Mouse (Mus musculus) hindlimb bud, embryonic 11.5 days (tissue): ENCODE results near the gene Jam2.

ENCODE experiments used
- DNase-seq: peaks from one replicate; pipeline ENCODE4 v3.0.0-alpha.2; 2012; ENCODE audit warnings: low read depth, low spot score; ENCODE audit errors: extremely low spot score

Gene Jam2

GRCm38 (mm10) chr16:84774003-84774703 is at the start of gene Jam2:
TSS of gene Jam2 (plus strand) at chr16:84774123.
- no peak for DNase-seq

- no peak for DNase-seq
Measured at GRCm38 (mm10) chr16:84734806-84735165, 39.1 kb upstream of the Jam2 start.

DNA sequence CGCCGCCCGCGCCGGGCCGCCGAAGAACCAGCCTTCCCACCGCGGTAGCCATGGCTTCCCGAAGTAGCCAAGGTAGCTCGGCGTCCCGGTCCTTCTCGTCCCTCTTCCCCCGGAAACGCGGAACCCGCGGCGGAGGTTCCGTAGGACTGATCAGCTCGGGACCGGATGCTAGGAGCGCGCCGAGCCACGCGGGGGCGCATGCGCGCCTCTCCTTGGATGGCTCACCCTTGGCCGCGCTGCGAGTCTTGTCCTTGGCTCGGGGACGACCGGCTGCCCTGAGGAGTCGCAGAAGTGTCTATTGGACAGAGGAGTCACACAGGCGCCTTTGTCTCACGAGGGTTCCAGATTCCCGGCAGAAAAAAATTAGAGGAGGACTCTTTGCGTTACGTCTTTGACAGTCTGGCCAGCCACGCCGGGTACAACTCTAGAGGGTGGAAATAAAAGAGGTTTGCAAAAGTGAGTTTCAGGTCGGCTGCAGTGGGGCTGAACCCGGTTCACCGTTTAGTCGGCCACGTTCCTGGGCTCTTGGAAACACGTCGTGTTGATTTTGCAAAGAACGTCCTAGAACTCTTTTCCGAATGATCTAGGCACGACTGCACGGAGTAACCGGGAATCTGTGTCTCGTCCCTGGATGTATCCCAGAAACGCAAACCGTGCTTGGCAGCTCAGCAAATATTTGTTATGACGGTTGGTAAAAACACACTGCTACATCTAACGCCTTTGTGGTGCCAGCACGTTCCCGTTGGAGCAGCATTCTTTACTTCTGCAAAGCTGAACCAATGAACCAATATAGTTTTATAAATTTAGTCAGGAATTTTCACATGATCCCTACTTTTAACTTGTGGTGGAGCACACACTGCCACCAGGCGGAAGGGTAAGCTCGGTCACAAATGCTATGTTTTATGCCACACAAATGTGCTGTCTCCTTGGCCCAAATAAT is 38.5 kb upstream of the Jam2 start, which contains the start of gene Mrpl39:
TSS of gene Mrpl39 (minus strand) at position 577 of the 940 bp plus-strand sequence.
- DNase-seq: peak; percentile 83

GRCm38 (mm10) chr16:84737358-84737757 is 36.6 kb upstream of the Jam2 start:
- no peak for DNase-seq

DNA sequence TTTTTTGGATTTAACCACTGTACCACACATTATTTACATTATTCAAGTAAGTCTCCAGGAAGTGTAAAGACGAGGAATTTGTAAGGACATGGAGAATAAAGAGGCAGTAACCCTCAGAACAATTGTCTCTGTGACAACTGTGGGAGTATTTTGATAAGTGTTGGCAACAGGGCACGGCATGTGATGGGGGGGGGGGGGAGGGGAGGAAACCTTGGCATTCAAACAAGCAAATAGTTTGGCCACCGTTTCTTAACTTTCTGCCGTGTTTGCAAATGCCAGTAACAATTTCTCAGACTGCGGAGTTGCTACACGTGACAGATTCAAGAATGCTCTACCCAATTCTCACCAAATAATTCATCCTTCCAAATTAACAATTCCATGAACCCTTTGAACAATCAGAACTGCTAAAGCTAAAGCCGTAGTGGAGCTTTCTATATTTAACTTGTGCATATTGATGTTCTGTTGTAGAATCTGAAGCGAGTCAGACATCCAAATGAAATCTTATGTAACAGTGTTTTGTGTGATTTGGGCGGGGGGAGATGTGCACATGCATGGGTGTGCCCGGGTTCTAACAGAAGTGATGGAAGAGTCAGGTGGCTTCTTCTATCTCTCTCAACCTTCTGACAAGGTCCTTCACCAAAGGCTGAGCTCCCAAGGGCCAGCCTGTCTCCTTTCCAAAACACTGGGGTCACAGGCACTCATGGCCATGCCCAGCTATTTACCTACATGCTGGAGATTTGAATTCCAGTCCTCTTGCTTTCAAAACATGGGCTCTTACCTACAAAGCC is 29.0 kb upstream of the Jam2 start:
- DNase-seq: no peak

DNA sequence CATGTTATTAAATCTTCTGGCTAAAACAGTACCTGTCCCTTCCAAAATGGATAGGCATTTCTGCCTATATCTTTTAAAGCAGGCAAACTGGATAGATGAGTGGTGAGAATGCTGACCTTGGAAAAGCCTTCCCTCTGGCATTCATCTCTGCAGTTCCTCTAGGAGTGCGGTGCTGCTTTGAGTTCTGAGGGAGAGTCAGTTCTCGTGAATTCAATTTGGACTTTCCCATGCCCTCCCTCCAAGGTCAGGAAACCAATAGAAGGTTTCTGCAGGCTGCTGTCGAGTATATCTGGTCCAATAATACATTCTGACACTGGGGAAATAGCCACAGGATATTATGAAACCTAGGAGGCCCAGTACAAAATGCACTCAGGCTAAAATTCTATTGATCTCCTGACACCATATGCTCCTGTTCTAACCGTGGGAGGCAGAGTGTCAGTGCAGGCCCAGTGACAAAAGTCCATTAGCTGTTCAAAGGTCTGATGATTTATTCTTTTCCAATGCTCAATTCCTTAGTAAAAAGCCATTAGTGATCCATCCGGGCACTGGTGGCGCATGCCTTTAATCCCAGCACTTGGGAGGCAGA is 28.1 kb upstream of the Jam2 start:
- DNase-seq: no peak

GRCm38 (mm10) chr16:84767956-84768355 is 6.0 kb upstream of the Jam2 start:
- DNase-seq: no peak

GRCm38 (mm10) chr16:84769182-84769581 is 4.7 kb upstream of the Jam2 start:
- no peak for DNase-seq

DNA sequence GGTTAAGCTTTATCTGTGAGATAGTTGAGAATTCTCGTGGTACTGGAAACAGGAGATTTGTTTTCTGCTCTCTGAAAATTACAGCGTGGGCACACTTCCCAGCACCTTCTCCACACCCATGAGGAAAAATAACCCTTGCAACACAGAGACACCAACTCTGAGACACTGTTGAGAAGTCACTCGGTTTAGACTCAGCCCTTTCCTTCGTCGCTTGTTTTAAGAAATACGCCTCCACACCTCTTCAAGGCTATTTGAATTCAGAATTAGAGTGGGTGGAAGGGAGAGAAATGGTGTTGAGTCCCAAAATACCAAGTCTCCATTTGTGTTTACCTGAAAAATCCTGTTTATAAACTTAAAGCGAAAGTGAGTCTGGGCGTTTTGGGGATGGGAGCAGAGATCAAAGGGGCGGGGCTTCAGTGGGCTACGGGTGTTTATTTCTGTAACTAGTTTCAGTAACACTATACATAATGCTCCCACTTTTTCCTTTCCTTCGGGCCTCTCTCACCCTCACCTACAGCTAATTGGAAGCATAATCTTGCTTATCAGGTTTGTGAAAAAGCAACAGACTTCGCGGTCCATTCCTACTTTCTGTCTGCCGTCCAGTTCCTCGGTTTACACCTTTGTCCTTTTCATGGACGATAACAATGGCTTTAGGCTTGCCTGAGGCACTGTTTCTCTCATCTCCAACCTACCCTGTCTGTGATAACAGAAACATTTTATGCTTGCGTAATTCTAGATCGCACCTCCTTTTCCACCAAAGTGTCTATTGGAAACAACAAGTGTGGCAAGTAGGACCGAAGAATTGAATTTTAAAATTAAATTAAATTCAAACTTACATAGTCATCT is 4.1 kb upstream of the Jam2 start:
- no peak for DNase-seq

DNA sequence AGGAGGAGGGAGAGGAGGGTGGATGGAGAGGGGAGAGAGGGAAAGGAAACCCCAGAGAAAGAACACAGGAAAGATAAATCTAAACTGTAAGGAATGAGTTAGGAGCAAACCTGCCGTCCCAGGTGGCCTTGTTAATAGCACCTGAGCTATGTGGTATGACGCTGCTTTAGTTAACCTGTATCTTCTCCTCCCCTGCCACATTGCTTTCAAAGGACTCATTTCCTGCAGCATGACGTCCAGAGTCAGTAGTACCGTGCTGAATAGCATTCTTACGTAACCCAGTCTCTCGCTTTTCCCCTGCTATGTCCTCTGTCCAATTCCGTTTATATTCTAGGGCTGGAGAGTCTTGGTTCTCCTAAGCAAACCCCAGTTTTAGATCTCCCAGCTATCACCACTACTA is 3.0 kb upstream of the Jam2 start:
- no peak for DNase-seq

- no peak for DNase-seq
Measured at GRCm38 (mm10) chr16:84771461-84771860, 2.5 kb upstream of the Jam2 start.

GRCm38 (mm10) chr16:84772496-84773267 is 1.2 kb upstream of the Jam2 start:
- no peak for DNase-seq

DNA sequence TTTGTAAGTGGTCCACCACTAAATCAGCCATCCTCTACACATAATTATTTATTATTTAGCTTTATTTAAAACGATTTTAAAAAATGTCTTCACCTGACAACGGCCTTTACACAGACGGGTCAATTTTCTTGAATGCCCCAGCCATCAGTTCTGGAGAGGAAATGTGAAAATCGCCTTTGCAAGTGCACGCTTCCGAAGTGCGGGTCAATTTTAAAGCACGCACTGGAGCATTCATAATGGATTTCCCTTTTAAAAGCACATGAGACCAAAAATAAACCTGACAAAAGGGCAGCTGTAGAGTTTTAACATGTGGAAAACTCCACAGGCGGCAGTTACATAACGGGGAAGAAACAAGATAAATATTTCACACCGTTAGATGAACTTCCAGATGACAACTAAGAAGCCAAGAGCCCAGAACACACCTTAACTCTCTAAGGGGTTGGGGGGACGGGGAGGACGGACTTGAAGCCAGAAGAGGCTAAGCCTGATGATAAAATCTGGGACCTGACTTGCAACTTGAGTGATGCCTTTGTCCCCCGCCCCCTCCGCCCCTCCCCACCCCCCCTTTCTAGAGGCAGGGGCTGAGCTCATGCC is 558 bp upstream of the Jam2 start:
- no peak for DNase-seq

GRCm38 (mm10) chr16:84774761-84775231 is 873 bp downstream of the Jam2 start:
- DNase-seq: no peak

- DNase-seq: no peak
Measured at GRCm38 (mm10) chr16:84775356-84775755, 1.4 kb downstream of the Jam2 start.

DNA sequence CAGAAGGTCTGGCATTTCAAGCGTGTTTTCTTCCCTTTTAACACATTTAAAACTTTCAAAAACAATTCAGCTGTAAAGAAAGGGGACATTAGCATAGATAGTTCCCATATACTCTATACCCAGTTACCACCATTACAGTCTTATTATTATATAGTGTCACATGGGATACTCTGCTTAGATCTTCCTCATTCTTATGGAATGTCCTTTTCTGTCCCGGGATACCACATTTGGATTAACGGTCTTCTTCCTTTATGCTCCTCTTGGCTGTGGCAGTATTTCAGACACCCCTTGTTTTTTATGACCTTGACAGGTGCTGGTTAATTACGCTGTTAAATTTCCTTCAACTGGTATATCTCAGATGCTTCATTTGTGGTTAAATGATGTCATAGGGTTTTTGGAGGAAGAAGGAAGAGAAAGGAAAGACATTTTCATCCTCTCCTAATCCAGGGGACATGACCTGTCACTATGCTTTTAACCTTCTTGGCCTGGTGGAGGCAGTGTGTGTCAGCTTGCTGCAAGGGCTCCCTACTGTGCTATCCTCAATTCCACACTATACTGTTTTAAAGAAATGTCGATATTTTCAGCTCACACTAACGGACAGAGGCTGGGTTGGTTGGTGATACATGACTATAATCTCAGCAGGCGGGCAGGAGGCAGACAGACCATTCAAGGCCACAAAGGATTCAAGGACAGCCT is 2.3 kb downstream of the Jam2 start:
- DNase-seq: no peak

GRCm38 (mm10) chr16:84778431-84778830 is 4.5 kb downstream of the Jam2 start:
- DNase-seq: no peak
